Mouse (Mus musculus) ES-Bruce4 (cell line): ENCODE data around the gene Pphln1.

ENCODE experiments used
- CTCF ChIP-seq: IDR thresholded peaks from one replicate; pipeline ENCODE4 v1.8.1; 2011; ENCODE audit warnings: low read depth, low read length
- EP300 ChIP-seq: IDR thresholded peaks from 2 replicates; pipeline ENCODE4 v1.6.1; 2011; ENCODE audit warnings: low read depth, low read length; ENCODE audit not compliant: insufficient read depth

- no peak for TF ChIP-seq CTCF
- TF ChIP-seq EP300: no peak
These were observed 55.1 kb downstream of the Pphln1 start for GRCm38 (mm10) chr15:93453296-93453695.
